Mouse (Mus musculus) embryonic fibroblast, embryonic 13.5 days (primary cell): ENCODE measurements around the gene Spg7. TPM values are rescaled to one million over a fixed set of nuclear protein-coding genes. Genes with fewer than 3 reads are reported as not detected.
A peak's percentile ranks its signal among the peaks of the same experiment; 100 is the strongest.

Source experiments
- H3K27ac ChIP-seq: 2 replicates; pipeline ENCODE4 v1.5.1; 2012; ENCODE audit warnings: low read length, control low read depth, inconsistent platforms; ENCODE audit not compliant: insufficient read depth
- H3K4me1 ChIP-seq: 2 replicates; pipeline ENCODE4 v1.6.1; 2011; ENCODE audit warnings: low read length; ENCODE audit not compliant: control insufficient read depth, insufficient read depth
- H3K4me3 ChIP-seq: 2 replicates; pipeline ENCODE4 v1.5.1; 2011; ENCODE audit warnings: mild to moderate bottlenecking, control low read depth, low read length; ENCODE audit not compliant: insufficient read depth
- CTCF ChIP-seq: IDR thresholded peaks from 2 replicates; pipeline ENCODE4 v1.5.1; 2011; ENCODE audit warnings: mild to moderate bottlenecking, control low read depth, low read length, moderate library complexity, borderline replicate concordance; ENCODE audit not compliant: insufficient read depth
- POLR2A ChIP-seq: IDR thresholded peaks from 2 replicates; pipeline ENCODE4 v1.6.1; 2011; ENCODE audit warnings: low read depth, mild to moderate bottlenecking, control low read depth, low read length, moderate library complexity
- polyA plus RNA-seq: library from polyadenylated mRNA; stranded (reverse); fragments of >200 nt; gene quantifications from 2 replicates; pipeline ENCODE4 v1.2.4, GENCODE M21; 2011; ENCODE audit warnings: low read depth; ENCODE audit not compliant: missing spikeins, insufficient read length

Spg7 gene
- polyA plus RNA-seq, 1 experiment = 52.4 TPM

GRCm38 (mm10) chr8:123047827-123048226 is 14.9 kb upstream of the Spg7 start:
- no peak overlapping the region for H3K27ac ChIP-seq
- TF ChIP-seq POLR2A (no peak), CTCF (no peak)

GRCm38 (mm10) chr8:123048402-123048801 is 14.3 kb upstream of the Spg7 start:
- H3K4me3 ChIP-seq = no peak overlapping the region
- H3K27ac ChIP-seq = no peak overlapping the region
- TF ChIP-seq CTCF = no peak
- TF ChIP-seq POLR2A = no peak
- no peaks in the 10 kb centered on the region for H3K4me1 ChIP-seq

More at GRCm38 (mm10) chr8:123047827-123048226, 14.9 kb upstream of the Spg7 start:
- Histone ChIP-seq H3K4me3 (no peak overlapping the region), H3K4me1 (no peaks in the 10 kb centered on the region)

- TF ChIP-seq CTCF (no peak), POLR2A (no peak)
- no peak overlapping the region for H3K27ac ChIP-seq
- H3K4me1 ChIP-seq = no peaks in the 10 kb centered on the region
- no peak overlapping the region for H3K4me3 ChIP-seq
These were observed 11.3 kb upstream of the Spg7 start for GRCm38 (mm10) chr8:123051458-123051857.

GRCm38 (mm10) chr8:123064072-123064471 is 1.3 kb downstream of the Spg7 start:
- TF ChIP-seq CTCF (no peak), POLR2A (no peak)
- Histone ChIP-seq H3K4me3 (no peak overlapping the region), H3K4me1 (peaks cover 7% of the 10 kb centered on the region; the same call in 1 of the 2 replicates), H3K27ac (no peak overlapping the region)

GRCm38 (mm10) chr8:123064809-123065213 is 2.1 kb downstream of the Spg7 start:
- peak overlapping the region; percentile 79 for H3K27ac ChIP-seq
- peak overlapping the region; percentile 41 for H3K4me3 ChIP-seq
- peaks cover 7% of the 10 kb centered on the region; the same call in 1 of the 2 replicates for H3K4me1 ChIP-seq
- TF ChIP-seq CTCF (no peak), POLR2A (no peak)

GRCm38 (mm10) chr8:123065214-123066100 is 2.7 kb downstream of the Spg7 start:
- Histone ChIP-seq H3K27ac (peak overlapping the region; percentile 79), H3K4me3 (peak overlapping the region; percentile 90), H3K4me1 (peaks cover 7% of the 10 kb centered on the region; the same call in 1 of the 2 replicates)
- TF ChIP-seq POLR2A = peak; percentile 93
- TF ChIP-seq CTCF = peak; percentile 67; the same call in 1 of the 2 replicates

- no peak for TF ChIP-seq CTCF
- TF ChIP-seq POLR2A = no peak
- H3K4me3 ChIP-seq = peak overlapping the region; percentile 90
- peaks cover 7% of the 10 kb centered on the region; the same call in 1 of the 2 replicates for H3K4me1 ChIP-seq
- H3K27ac ChIP-seq = peak overlapping the region; percentile 72
These were observed 3.5 kb downstream of the Spg7 start for GRCm38 (mm10) chr8:123066101-123066683.

GRCm38 (mm10) chr8:123071176-123071575 is 8.4 kb downstream of the Spg7 start:
- Histone ChIP-seq H3K4me1 (peaks cover 7% of the 10 kb centered on the region; the same call in 1 of the 2 replicates), H3K27ac (no peak overlapping the region), H3K4me3 (no peak overlapping the region)
- TF ChIP-seq CTCF (no peak), POLR2A (no peak)

GRCm38 (mm10) chr8:123077213-123077612 is 14.5 kb downstream of the Spg7 start:
- TF ChIP-seq CTCF (no peak), POLR2A (no peak)
- Histone ChIP-seq H3K4me3 (no peak overlapping the region), H3K4me1 (no peaks in the 10 kb centered on the region), H3K27ac (no peak overlapping the region)

- Histone ChIP-seq H3K4me1 (no peaks in the 10 kb centered on the region), H3K27ac (no peak overlapping the region), H3K4me3 (no peak overlapping the region)
- no peak for TF ChIP-seq POLR2A
- TF ChIP-seq CTCF = no peak
These were observed 20.3 kb downstream of the Spg7 start for GRCm38 (mm10) chr8:123082993-123083392.
